Mouse (Mus musculus) forebrain, embryonic 14.5 days (tissue): ENCODE results near the gene Gigyf1. TPM values are rescaled to one million over a fixed set of nuclear protein-coding genes. Genes with fewer than 3 reads are reported as not detected.

ENCODE experiments used
- ATAC-seq: fragments of 200-750 bp; cut with Nextera tagmentation; 2 replicates; pipeline ENCODE4 v1.8.0; 2017; ENCODE audit warnings: mild to moderate bottlenecking, moderate library complexity
- DNase-seq: peaks from one replicate; pipeline ENCODE4 v3.0.0-alpha.2; 2015; ENCODE audit warnings: low spot score
- H3K27ac ChIP-seq: fragments of 300-500 bp; sonication (generic); 2 replicates; pipeline ENCODE4 v1.5.1; 2014; ENCODE audit warnings: low read depth, mild to moderate bottlenecking, control low read depth, low read length, moderate library complexity
- H3K27me3 ChIP-seq: fragments of 300-500 bp; sonication (generic); replicated peaks from 2 replicates; pipeline ENCODE4 v1.6.1; 2014; ENCODE audit warnings: low read length, control low read depth, mixed read lengths; ENCODE audit not compliant: control insufficient read depth, insufficient read depth
- H3K36me3 ChIP-seq: fragments of 300-500 bp; sonication (generic); 2 replicates; pipeline ENCODE4 v1.6.1; 2014; ENCODE audit warnings: low read length, control low read depth; ENCODE audit not compliant: control insufficient read depth, insufficient read depth
- H3K4me1 ChIP-seq: fragments of 300-500 bp; sonication (generic); 2 replicates; pipeline ENCODE4 v1.6.1; 2014; ENCODE audit warnings: antibody characterized with exemption, low read length, control low read depth; ENCODE audit not compliant: control insufficient read depth, insufficient read depth
- H3K4me2 ChIP-seq: fragments of 300-500 bp; sonication (generic); 2 replicates; pipeline ENCODE4 v1.6.1; 2014; ENCODE audit warnings: mild to moderate bottlenecking, control low read depth, low read length
- H3K4me3 ChIP-seq: fragments of 300-500 bp; sonication (generic); 2 replicates; pipeline ENCODE4 v1.5.1; 2014; ENCODE audit warnings: low read depth, low read length, control low read depth
- H3K9ac ChIP-seq: fragments of 300-500 bp; sonication (generic); 2 replicates; pipeline ENCODE4 v1.6.1; 2014; ENCODE audit warnings: mild to moderate bottlenecking, low read length, control low read depth, moderate library complexity
- H3K9me3 ChIP-seq: fragments of 300-500 bp; sonication (generic); replicated peaks from 2 replicates; pipeline ENCODE4 v1.6.1; 2016; ENCODE audit warnings: low read length, control low read depth, mixed read lengths; ENCODE audit not compliant: control insufficient read depth
- WGBS: fragments of 180-500 bp; shearing (Covaris S2); extraction: QIAGEN DNeasy Blood & Tissue Kit; methylation state at CpG from one replicate; pipeline ENCODE4 v1.1.7; 2014; 5-methylcytosine and 5-hydroxymethylcytosine counted together
- polyA plus RNA-seq: library from polyadenylated mRNA; unstranded; fragments of >200 nt; fragmentation: Nextera tagmentation; extraction: Ambion mirVana; gene quantifications from 2 replicates; pipeline ENCODE4 v1.2.1, GENCODE M21; 2014

Gene Gigyf1
- polyA plus RNA-seq, 1 experiment from 2014 or later = 11.5 TPM

DNA sequence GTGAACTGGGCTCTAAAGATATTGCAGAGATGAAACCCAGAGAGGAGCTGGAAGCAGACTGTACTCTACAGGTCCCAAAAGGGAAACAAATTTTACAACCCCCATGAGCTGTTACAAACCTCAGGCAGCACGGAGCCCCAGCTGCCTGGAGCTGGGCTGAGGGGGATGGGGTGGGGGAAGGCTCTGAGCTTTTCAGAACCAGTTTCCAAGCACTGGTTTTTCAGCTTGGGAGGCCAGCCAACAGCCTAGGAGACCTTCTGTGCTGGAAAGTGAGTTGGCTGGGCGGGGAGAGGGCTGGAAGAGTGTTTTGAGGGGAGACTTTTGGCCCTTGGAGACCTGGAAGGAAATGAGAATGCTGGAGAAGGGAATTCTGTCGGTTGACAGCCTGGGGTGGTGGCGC, 26.8 kb upstream of the Gigyf1 start:
- ATAC-seq (no peak), DNase-seq (no peak)
- Histone ChIP-seq H3K27me3 (no peaks in the 10 kb centered on the region), H3K27ac (no peak overlapping the region), H3K4me2 (no peak overlapping the region), H3K36me3 (no peaks in the 10 kb centered on the region), H3K9me3 (no peaks in the 10 kb centered on the region), H3K4me3 (no peak overlapping the region), H3K4me1 (no peaks in the 10 kb centered on the region), H3K9ac (no peak overlapping the region)
- 61% methylated on average over 4 of the region's 4 CpGs for WGBS

DNA sequence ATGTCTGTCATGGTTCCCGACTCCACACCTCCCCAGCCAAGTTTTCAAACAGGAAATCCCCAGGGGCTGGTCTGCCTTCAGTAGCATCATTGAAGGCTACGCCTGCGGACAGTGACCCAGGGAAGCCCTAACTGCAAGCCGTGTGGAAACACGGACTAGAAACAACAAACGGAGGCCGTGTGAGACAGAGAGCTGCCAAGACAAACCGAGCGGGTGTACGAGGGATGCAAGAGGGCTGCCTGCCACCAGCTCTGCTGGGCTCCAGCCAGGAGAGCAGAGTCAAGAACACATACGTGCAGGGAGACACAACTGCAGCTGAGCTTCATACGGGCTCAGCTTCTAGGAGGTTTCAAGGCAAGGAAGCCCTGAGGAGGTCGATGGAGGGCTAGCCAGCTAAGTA, 24.5 kb upstream of the Gigyf1 start:
- no peak for ATAC-seq
- Histone ChIP-seq H3K36me3 (no peaks in the 10 kb centered on the region), H3K4me3 (no peak overlapping the region), H3K9ac (no peak overlapping the region), H3K9me3 (no peaks in the 10 kb centered on the region), H3K4me2 (no peak overlapping the region), H3K4me1 (no peaks in the 10 kb centered on the region), H3K27ac (no peak overlapping the region), H3K27me3 (no peaks in the 10 kb centered on the region)
- WGBS = 83% methylated on average over 13 of the region's 13 CpGs
- DNase-seq = peak; percentile 2

DNA sequence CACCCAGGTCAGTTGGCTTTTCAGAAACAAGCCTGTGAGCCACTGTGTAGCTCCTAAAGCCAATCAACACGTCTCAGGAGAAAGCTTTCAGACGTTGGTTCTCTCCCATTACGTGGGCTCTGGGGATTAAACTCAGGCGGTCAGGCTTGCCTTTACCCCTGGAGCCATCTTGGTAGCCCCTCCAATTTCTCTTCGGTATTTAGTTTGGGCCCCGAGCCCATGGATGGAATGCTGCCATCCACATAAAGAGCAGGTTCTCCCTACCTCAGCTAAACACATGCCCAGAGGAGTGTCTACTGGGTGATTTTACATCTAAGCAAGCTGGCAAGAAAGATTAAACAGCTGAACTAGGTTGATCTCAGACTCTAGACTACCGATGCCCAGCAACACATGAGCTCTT, 18.2 kb upstream of the Gigyf1 start:
- H3K4me1 ChIP-seq = peaks cover 10% of the 10 kb centered on the region
- ATAC-seq = no peak

DNA sequence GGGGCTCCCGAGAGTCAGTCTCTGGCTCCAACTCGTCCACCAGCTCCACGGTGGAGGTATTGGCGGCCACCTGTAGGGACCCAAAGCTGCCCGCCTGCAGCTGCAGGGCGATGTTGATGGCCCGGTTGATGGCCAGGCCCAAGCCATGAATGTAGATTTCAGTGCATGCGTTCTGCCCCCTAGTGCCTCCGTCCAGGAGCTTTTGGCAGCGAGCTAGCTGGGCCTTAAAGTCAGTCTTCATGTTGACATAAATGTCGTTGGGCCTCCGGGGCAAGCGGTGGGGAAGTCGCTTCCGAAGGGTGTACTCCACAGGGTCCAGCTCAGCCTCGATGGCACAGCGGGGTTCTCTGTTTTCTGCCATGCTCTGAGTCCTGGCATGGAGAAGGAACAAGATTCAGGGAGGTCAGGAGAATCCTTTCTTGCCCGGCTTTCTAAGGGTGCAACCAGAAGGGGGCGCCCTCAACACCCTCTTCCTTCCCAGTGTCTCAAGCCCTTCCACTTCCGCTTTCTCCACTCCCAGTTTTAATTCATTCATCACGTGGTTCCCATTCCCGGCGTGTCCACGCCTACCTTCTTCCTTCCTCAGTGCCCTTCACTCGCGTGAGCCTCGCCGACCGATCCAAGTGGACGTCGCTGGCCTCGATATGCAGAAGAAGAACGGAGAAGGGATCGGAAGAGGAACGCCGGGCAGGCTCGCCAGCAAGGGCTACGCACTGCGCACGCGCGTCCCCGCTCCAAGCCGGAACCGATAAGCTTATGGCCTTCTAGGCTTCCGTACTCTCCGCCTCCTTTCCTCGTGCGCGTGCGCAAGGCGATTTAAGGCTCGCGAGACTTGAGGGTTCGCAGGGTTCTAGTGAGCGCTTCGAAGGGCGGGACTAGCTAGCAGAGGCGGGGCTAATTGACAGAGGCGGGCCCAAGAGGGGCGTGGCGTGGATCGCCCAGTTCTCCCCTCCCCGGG, 16.4 kb upstream of the Gigyf1 start, which contains the start of gene Pop7:
Gene Pop7 (minus strand): TSS at position 810 of the 958 bp plus-strand sequence.
- DNase-seq = peak; percentile 100
- Histone ChIP-seq H3K36me3 (no peaks in the 10 kb centered on the region), H3K9me3 (no peaks in the 10 kb centered on the region), H3K9ac (peak within 1 kb of the TSS; percentile 80), H3K27ac (peak within 1 kb of the TSS; percentile 94), H3K4me1 (peaks cover 10% of the 10 kb centered on the region), H3K4me2 (peak within 1 kb of the TSS; percentile 83), H3K27me3 (no peaks in the 10 kb centered on the region), H3K4me3 (peak within 1 kb of the TSS; percentile 62)
- 3% methylated on average over 64 of the region's 64 CpGs for WGBS
- ATAC-seq = peak; percentile 96

More for the DNA sequence above, 18.2 kb upstream of the Gigyf1 start:
- no peaks in the 10 kb centered on the region for H3K9me3 ChIP-seq
- H3K27ac ChIP-seq = no peak overlapping the region
- no peaks in the 10 kb centered on the region for H3K36me3 ChIP-seq
- no peak for DNase-seq
- H3K27me3 ChIP-seq = no peaks in the 10 kb centered on the region
- WGBS = 92% methylated on average over 7 of the region's 7 CpGs
- no peak overlapping the region for H3K9ac ChIP-seq
- H3K4me3 ChIP-seq = no peak overlapping the region
- no peak overlapping the region for H3K4me2 ChIP-seq

DNA sequence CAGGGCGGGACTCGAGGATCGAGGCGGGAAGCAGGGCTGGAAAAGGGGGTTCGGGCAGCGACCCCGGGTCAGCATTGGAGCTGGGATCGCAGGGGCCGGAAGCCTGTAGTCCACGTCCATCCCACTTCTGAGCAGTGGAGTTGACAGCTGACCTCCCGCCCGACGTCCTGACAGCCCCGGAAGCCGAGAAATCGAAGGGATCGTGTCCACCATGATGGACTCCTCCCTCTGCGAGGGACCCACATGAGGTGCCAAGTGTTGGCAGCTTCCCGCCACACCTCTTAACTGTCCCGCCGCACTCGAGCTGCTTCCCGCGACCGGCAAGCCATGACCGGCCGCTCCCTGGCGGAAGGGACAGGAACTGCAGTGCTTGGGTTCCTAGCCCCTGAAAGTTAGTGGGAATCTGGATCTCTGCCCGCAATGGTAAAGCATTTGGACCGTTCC, 15.7 kb upstream of the Gigyf1 start:
- H3K27me3 ChIP-seq = no peaks in the 10 kb centered on the region
- peak; percentile 80 for ATAC-seq
- peak overlapping the region; percentile 94 for H3K27ac ChIP-seq
- no peaks in the 10 kb centered on the region for H3K9me3 ChIP-seq
- peaks cover 10% of the 10 kb centered on the region for H3K4me1 ChIP-seq
- peak overlapping the region; percentile 62 for H3K4me3 ChIP-seq
- peak overlapping the region; percentile 60 for H3K4me2 ChIP-seq
- under 1% methylated on average over 30 of the region's 30 CpGs for WGBS
- DNase-seq = peak; percentile 94
- H3K9ac ChIP-seq = peak overlapping the region; percentile 80
- H3K36me3 ChIP-seq = no peaks in the 10 kb centered on the region

DNA sequence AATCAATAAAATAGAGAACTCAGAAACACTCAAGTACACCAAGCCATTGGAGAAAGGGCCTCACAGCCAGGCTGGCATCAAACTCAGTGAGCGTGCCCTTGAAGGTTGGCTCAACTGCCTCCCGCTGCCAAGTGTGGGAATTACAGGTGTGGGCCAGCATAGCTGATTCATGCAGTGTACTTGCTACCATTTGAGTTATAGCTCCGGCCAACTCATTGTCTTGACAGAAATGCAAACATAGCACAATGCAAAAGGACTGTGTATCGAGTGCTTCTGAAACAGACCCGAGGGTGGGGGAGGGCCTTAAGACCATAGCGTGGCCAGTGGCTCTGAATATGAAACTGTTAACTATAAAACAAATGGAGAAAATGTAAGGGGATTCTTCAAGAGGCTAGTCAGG, 14.3 kb upstream of the Gigyf1 start:
- H3K9me3 ChIP-seq = no peaks in the 10 kb centered on the region
- no peaks in the 10 kb centered on the region for H3K36me3 ChIP-seq
- no peak overlapping the region for H3K4me2 ChIP-seq
- no peaks in the 10 kb centered on the region for H3K27me3 ChIP-seq
- peaks cover 10% of the 10 kb centered on the region for H3K4me1 ChIP-seq
- no peak overlapping the region for H3K27ac ChIP-seq
- ATAC-seq (no peak), DNase-seq (no peak)
- no peak overlapping the region for H3K4me3 ChIP-seq
- 84% methylated on average over 6 of the region's 6 CpGs for WGBS
- no peak overlapping the region for H3K9ac ChIP-seq

DNA sequence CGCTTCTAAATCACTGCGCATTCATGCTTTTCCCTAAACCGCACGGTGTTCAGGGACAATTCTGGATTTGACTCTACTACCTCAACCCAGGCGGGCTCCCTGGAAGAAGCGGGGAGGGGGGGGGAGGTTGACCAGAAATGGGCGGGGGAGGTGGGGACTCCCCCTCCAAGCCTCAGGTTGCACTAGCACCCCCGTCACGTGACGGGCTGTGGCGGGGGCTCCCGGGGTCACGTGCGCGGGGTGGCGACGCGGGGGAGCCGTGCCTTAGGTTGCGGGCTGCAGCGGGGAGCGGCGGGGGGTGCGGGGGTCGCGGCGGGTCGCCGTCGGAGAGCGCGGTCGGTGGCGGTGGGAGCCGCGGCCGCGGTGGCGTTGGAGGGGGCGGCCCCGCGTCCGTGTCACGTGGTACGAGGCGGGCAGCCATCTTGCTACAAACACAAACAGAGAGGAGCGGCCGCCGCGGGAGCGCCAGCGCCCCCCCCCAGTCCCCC, 8.3 kb upstream of the Gigyf1 start:
- WGBS = 3% methylated on average over 21 of the region's 52 CpGs
- H3K9ac ChIP-seq = peak overlapping the region; percentile 99
- peak; percentile 81 for DNase-seq
- H3K36me3 ChIP-seq = peaks cover 11% of the 10 kb centered on the region; the same call in 1 of the 2 replicates
- peak overlapping the region; percentile 89 for H3K4me2 ChIP-seq
- no peaks in the 10 kb centered on the region for H3K27me3 ChIP-seq
- peak overlapping the region; percentile 99 for H3K4me3 ChIP-seq
- H3K27ac ChIP-seq = peak overlapping the region; percentile 88
- peak; percentile 81 for ATAC-seq
- H3K4me1 ChIP-seq = peaks cover 20% of the 10 kb centered on the region
- no peaks in the 10 kb centered on the region for H3K9me3 ChIP-seq

DNA sequence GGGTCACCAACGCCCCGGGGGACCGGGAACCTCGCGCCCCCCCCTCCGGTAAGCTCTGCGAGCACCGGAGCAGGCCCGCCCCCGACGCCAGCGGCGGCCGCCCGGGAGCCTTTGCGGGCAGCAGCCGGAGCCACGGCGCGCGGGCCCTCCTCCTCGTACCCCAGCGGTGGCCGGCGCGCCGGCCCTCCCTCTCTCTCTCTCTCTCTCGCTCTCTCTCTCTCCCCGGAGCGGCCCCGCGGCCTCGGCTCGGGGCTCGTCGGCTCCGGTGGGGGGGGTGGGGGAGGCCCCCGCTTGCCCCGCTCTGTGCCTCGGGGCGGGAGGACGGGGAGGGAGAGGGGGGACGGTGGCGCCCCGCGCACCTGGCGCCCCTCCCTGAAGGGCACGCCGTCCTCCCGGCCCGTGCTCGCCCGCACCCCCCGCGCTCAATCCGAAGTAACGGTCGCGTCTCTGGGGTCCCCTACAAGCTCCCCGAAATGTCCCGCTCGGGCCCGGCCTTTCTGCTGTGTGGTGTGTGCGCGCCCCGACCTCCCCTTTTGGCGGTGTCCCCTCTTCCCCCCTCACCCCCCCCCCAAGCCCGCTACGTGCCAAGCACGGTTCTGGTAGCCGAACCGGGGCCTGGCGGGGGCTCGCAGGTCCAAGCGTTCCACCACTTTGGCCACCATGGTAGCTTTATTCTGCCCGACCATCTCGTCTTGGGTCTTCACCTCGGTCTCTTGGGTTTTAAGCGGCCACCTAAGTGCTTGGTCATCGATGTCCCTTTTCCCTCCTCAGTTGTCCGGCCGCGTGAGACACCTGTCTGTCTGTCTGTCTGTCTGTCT, 7.6 kb upstream of the Gigyf1 start:
- H3K9me3 ChIP-seq = no peaks in the 10 kb centered on the region
- H3K4me2 ChIP-seq = peak overlapping the region; percentile 89
- 2% methylated on average over 45 of the region's 83 CpGs for WGBS
- H3K4me1 ChIP-seq = peaks cover 20% of the 10 kb centered on the region
- H3K36me3 ChIP-seq = peaks cover 11% of the 10 kb centered on the region; the same call in 1 of the 2 replicates
- peak overlapping the region; percentile 99 for H3K9ac ChIP-seq
- no peaks in the 10 kb centered on the region for H3K27me3 ChIP-seq
- peak overlapping the region; percentile 99 for H3K4me3 ChIP-seq
- DNase-seq (no peak), ATAC-seq (peak; percentile 58)
- H3K27ac ChIP-seq = peak overlapping the region; percentile 88
